Mouse (Mus musculus): ENCODE measurements at regions not wholly inside any gene's neighbourhood (a gene's known extent, or its start where the extent isn't known, plus 50 kb on each side); places are given as distances from the start of the nearest gene placed in this dataset.

DNA sequence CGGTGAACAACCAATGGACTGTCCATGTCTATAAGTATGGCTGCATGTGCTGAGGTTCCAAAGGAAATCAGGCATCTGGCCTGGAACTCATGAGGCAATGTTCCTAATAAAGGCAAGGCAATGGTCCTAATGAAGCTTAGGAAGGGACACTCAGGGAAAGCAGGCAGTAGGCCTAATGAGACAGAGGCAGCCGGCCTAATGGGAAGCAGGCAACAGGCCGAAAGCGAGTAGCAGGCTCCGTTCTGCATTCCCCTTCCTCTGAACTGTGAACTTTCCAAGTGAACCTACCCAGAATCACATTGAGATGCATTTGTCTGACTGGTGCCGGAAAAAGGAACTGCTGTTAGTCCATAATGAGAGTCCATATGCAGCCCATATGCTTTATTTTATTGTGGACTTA is 923.7 kb downstream of the Adgrl2 start:
- Histone ChIP-seq H3K27me3 (ENCODE audit: control insufficient read depth, insufficient read depth, low read length, poor library complexity, severe bottlenecking) (no peaks in the 10 kb centered on the region), H3K36me3 (ENCODE audit: control insufficient read depth, insufficient read depth, low read length, poor library complexity, severe bottlenecking) (no peaks in the 10 kb centered on the region)
- DNase-seq (ENCODE audit: low read depth, low spot score): no peak

DNA sequence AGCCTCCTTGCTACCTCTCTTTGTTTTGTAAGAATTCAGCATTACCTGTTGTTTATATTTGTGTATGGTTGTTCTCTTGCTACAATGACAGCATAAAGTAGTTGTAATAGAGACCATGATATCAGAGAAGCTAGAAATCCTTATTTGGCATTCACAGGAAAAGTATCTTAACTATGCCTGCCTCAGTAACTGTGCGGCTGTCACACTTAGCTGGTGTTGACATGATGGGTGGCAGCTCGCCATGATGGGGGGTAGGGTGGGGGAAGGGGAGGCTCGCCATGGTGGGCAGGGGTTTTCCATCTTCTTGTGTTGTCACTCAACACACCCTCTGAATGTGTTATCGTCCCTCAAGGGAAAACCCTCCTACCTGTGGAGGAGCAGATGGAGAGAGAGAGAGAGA is 934.3 kb downstream of the Adgrl2 start:
- Histone ChIP-seq H3K27me3 (ENCODE audit: control insufficient read depth, insufficient read depth, low read length, poor library complexity, severe bottlenecking) (no peaks in the 10 kb centered on the region), H3K36me3 (ENCODE audit: control insufficient read depth, insufficient read depth, low read length, poor library complexity, severe bottlenecking) (no peaks in the 10 kb centered on the region)
- no peak for DNase-seq (ENCODE audit: low read depth, low spot score)

DNA sequence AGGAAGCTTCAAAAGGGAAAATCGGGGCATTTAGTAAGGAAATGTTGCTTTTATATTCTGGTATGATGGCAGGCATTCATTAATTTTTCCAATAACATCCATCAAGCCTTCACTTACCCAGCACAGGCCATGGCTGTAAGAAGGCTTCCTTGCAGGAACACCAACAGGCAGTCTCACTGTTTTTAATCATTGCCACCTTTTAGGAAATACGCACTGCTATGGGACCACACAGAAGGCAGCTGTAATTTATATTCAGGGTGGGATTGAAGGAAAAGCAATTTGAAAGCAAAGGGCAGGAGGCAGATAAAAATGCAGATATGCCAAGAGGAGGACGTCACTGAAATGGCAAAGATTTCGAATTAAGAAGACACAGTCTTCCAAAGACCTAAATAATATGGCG is 937.8 kb downstream of the Adgrl2 start:
- H3K27me3 ChIP-seq (ENCODE audit: control insufficient read depth, insufficient read depth, low read length, poor library complexity, severe bottlenecking): no peaks in the 10 kb centered on the region
- H3K36me3 ChIP-seq (ENCODE audit: control insufficient read depth, insufficient read depth, low read length, poor library complexity, severe bottlenecking): no peaks in the 10 kb centered on the region

DNA sequence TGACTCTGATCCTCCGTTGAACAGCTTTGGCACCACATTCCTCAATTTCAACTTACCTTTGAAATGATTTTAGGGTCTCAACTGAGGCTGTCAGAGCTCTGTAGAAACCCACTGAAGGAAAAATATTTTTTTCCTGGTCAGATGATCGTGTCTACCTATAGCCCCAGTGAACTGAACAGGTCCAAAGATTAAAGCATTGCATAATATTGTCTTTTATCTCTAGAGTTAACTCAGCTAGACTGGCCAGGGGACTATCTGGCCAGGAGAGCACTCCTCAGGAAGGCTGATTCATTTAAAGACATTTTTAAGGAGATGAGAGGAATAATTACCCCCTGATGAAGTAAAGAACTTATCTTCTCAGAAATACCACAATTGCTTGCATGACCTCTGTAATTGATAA is 942.1 kb downstream of the Adgrl2 start:
- DNase-seq (ENCODE audit: low read depth, low spot score): no peak
- no peaks in the 10 kb centered on the region for H3K36me3 ChIP-seq (ENCODE audit: control insufficient read depth, insufficient read depth, low read length, poor library complexity, severe bottlenecking)
- H3K27me3 ChIP-seq (ENCODE audit: control insufficient read depth, insufficient read depth, low read length, poor library complexity, severe bottlenecking): no peaks in the 10 kb centered on the region

More for the DNA sequence above, 937.8 kb downstream of the Adgrl2 start:
- no peak for DNase-seq (ENCODE audit: low read depth, low spot score)

DNA sequence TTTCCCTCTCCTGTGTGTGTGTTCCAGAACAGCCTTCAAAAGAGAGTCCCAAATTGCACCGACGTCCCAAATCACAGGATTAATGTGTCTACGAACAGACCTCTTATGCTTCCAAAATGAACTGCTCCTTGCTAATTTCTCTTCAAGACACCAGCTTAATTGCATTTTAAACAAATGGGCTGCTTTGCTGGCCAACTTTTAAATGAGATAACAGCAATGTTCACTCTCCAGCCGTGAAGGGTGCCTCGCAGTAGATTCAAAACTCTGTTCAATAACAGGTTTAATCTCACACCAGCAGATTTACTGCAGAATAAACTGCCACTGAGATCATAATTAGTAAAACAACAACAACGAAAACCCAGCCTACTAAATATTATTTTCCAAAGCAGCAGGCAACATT is 957.8 kb downstream of the Adgrl2 start:
- Histone ChIP-seq H3K36me3 (ENCODE audit: control insufficient read depth, insufficient read depth, low read length, poor library complexity, severe bottlenecking) (no peaks in the 10 kb centered on the region), H3K27me3 (ENCODE audit: control insufficient read depth, insufficient read depth, low read length, poor library complexity, severe bottlenecking) (no peaks in the 10 kb centered on the region)
- no peak for DNase-seq (ENCODE audit: low read depth, low spot score)

DNA sequence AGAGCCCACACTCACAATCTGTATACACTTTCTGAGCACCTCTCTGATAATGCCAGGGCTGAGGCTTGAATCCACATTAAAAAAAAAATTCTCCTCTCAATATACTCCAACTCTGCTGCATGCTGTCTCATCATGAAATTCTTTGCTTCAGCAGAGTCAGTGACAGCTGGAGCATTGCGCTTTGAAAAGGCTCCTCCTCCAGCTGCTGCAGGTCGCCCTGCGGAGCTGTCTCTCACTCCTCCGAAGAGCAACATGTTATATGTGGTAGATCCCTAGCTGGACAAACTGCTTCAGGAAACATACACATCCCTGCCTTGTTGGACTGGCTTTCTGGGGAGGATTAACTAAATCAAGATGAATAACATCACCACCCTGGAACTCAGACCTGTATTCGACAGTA is 984.5 kb downstream of the Adgrl2 start:
- no peak for DNase-seq (ENCODE audit: low read depth, low spot score)
- H3K36me3 ChIP-seq (ENCODE audit: control insufficient read depth, insufficient read depth, low read length, poor library complexity, severe bottlenecking): no peaks in the 10 kb centered on the region
- no peaks in the 10 kb centered on the region for H3K27me3 ChIP-seq (ENCODE audit: control insufficient read depth, insufficient read depth, low read length, poor library complexity, severe bottlenecking)

DNA sequence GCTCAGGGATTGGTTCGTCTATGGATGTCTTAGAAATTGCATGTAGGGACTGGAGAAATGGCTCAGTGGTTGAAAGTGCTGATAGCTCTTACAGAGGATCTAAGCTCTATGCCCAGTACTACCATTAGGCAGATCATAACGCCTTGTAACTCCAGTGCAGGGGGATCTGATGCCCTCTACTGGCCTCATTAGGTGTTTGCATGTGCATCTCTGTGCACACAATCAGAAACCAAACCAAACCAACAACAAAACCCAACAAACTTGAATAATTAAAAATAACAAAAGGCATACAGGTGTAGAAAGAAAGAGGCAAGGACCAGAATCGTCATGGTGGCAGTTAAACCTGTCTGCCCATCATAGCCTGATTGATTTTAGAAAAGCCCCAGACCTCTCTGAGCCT is 986.3 kb downstream of the Adgrl2 start:
- Histone ChIP-seq H3K36me3 (ENCODE audit: control insufficient read depth, insufficient read depth, low read length, poor library complexity, severe bottlenecking) (no peaks in the 10 kb centered on the region), H3K27me3 (ENCODE audit: control insufficient read depth, insufficient read depth, low read length, poor library complexity, severe bottlenecking) (no peaks in the 10 kb centered on the region)
- DNase-seq (ENCODE audit: low read depth, low spot score): no peak

DNA sequence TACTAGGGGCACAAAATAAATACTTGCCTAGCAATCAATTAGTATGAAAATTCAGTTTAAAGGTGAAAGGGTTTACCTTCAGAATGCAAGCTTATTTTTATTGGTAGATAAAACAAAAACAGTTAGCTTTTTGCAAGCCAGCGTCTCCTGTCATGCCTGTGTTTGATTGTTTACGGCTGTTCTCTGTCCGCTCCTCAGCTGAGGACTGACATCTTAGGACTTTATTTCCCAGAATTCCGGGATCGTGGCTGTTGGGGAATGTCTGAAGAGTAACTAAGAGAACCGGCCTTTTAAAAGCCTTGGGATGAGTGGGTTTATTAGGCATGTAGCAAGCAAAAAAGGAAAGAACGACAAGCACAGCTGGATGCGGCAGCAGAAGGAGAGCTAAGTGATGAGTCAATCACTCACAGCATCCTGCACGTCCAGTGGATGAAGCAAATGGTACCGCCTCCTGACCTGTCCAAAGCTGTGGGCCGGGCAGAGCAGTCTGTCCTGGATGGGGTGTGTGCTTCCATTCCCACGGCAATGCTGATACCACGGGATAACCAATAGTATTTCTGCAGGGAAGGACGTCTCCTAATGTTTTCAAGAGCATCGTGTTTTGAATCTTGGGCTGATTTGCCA is 990.9 kb downstream of the Adgrl2 start:
- Histone ChIP-seq H3K27me3 (ENCODE audit: control insufficient read depth, insufficient read depth, low read length, poor library complexity, severe bottlenecking) (no peaks in the 10 kb centered on the region), H3K36me3 (ENCODE audit: control insufficient read depth, insufficient read depth, low read length, poor library complexity, severe bottlenecking) (no peaks in the 10 kb centered on the region)
- no peak for DNase-seq (ENCODE audit: low read depth, low spot score)

DNA sequence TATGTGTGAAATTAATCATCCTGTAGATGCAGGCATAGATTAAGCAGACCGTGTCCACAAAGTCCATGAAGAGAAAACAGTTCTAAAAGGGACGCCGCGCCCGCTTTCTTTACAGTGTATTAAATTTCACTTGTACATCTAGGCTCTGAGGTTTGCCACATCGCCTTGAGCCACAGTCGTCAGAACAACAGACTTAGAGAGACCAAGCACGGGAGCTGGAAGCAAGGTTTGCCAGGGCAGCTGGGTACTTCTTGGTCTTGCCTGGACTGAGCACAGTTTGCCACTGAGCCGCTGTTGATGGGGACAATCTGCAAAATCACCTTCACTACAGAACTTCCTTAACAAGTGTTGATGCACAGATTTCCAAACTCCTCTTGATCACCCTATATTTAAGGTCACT is 998.6 kb downstream of the Adgrl2 start:
- no peaks in the 10 kb centered on the region for H3K27me3 ChIP-seq (ENCODE audit: control insufficient read depth, insufficient read depth, low read length, poor library complexity, severe bottlenecking)
- DNase-seq (ENCODE audit: low read depth, low spot score): no peak
- H3K36me3 ChIP-seq (ENCODE audit: control insufficient read depth, insufficient read depth, low read length, poor library complexity, severe bottlenecking): no peaks in the 10 kb centered on the region

DNA sequence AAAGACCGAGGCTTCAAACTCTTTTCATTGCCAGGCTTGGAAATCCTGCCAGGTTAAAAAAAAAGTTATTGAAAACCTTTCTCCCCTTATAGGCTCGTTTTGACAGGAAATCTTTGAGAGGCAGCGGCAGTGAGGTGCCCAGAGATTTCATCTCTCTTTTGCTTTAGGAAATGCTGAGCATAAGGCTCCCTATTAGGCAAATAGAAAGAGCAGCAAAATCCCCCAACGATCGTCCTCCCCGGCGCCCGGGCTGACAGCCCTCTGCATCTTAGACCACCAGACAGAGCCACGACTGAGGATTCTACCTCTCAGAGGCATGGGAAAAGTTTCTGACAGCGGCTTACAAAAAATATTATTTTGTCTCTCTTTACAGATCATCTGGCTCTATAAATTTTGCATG is 999.5 kb downstream of the Adgrl2 start:
- H3K27me3 ChIP-seq (ENCODE audit: control insufficient read depth, insufficient read depth, low read length, poor library complexity, severe bottlenecking): no peaks in the 10 kb centered on the region
- no peaks in the 10 kb centered on the region for H3K36me3 ChIP-seq (ENCODE audit: control insufficient read depth, insufficient read depth, low read length, poor library complexity, severe bottlenecking)
- DNase-seq (ENCODE audit: low read depth, low spot score): no peak

DNA sequence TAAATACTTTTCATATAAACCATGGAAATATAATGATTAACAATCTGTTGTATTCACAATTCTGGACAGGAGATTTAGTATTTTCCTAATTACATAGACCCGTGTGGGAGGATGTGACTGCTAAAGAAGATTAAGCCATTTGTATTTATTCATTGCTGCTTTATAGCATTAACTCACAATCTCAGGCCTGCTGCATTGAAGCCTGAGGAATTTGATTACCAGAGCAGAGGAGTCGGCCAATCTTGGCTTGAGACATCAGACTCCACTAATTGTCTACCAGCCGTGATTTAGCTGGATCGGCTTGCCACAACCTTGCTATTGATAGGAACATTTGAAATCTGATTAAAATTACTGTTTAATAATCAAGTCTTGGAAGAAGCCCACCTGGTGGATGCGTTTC is 1007.5 kb downstream of the Adgrl2 start:
- no peaks in the 10 kb centered on the region for H3K36me3 ChIP-seq (ENCODE audit: control insufficient read depth, insufficient read depth, low read length, poor library complexity, severe bottlenecking)
- H3K27me3 ChIP-seq (ENCODE audit: control insufficient read depth, insufficient read depth, low read length, poor library complexity, severe bottlenecking): no peaks in the 10 kb centered on the region
- DNase-seq (ENCODE audit: low read depth, low spot score): no peak

DNA sequence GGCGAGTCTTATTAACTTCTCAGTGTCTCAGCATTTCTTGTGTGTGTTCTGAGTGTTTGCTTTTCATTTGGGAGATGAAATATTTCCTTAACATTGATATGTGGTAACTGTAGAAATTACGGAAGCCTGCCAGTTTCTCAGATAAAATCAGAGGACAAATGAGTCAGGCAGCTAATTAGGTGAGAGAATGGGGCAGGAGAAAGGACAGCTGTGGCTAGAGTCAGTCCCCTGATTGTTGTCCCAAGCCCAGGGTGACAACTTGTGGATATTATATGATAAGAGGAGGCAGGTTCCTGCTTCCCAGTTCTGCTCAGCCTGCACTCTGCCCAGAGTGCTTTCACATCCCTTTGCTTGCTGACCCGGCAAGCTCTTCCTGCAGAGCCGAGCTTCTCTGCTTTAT is 1008.7 kb downstream of the Adgrl2 start:
- H3K36me3 ChIP-seq (ENCODE audit: control insufficient read depth, insufficient read depth, low read length, poor library complexity, severe bottlenecking): no peaks in the 10 kb centered on the region
- no peak for DNase-seq (ENCODE audit: low read depth, low spot score)
- no peaks in the 10 kb centered on the region for H3K27me3 ChIP-seq (ENCODE audit: control insufficient read depth, insufficient read depth, low read length, poor library complexity, severe bottlenecking)

DNA sequence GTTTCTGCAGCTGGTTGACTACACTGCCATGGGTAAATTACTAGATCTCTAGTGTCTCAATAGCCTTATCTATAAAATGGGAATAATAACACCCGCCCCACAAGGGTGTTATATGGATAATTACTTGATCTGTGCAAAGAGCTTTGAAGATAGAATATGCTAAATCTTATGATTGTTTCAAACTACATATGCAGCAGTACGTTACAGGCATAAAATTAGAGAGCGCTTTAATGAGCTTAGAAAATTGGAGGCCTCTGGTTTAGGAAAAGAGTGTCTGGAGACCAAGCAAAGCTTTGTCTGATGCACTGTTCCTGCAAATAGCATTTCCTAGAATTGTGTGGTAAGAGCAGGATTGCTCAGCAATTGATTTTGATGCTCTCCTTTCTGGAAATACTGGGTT is 1013.8 kb downstream of the Adgrl2 start:
- no peak for DNase-seq (ENCODE audit: low read depth, low spot score)
- H3K36me3 ChIP-seq (ENCODE audit: control insufficient read depth, insufficient read depth, low read length, poor library complexity, severe bottlenecking): no peaks in the 10 kb centered on the region
- H3K27me3 ChIP-seq (ENCODE audit: control insufficient read depth, insufficient read depth, low read length, poor library complexity, severe bottlenecking): no peaks in the 10 kb centered on the region; the same call in 1 of the 2 replicates

DNA sequence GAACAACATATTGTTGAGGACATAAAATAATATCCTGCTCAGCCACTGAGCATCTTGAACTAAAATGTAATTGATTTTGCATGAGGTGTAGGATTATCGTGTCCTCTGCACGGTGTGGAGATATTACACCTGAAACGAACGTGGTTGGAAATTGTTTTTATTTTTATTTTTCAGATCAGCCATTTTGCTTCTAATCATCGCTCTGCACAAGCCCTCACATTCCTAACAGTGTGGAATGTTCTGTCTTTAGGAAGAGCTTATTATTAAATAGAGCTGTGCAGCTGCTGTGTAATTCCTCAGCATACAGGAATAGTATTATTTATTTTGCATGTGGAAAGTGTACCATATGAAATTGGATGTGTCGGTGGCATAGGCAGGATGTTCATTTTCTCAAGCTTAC is 1014.3 kb downstream of the Adgrl2 start:
- no peaks in the 10 kb centered on the region; the same call in 1 of the 2 replicates for H3K27me3 ChIP-seq (ENCODE audit: control insufficient read depth, insufficient read depth, low read length, poor library complexity, severe bottlenecking)
- H3K36me3 ChIP-seq (ENCODE audit: control insufficient read depth, insufficient read depth, low read length, poor library complexity, severe bottlenecking): no peaks in the 10 kb centered on the region
- DNase-seq (ENCODE audit: low read depth, low spot score): no peak

DNA sequence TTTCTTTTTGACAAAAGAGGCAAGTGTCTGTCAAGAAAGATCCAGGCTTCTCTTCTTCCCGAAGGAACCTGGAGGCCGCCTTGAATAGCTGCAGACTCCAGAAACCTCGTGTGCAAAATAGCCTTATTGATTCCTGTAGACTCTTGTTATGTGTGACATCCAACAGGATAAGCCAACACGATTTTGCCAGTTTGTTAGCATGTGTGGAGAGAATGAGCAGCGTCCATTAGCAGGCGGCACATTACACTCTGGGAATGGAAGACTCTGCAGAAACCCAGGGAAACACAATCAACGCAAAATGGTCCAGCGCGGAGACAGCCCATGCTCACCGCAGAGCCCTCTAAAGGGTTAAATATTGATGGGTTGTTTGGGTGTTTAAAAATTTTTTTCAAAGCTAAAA is 1014.9 kb downstream of the Adgrl2 start:
- Histone ChIP-seq H3K27me3 (ENCODE audit: control insufficient read depth, insufficient read depth, low read length, poor library complexity, severe bottlenecking) (no peaks in the 10 kb centered on the region; the same call in 1 of the 2 replicates), H3K36me3 (ENCODE audit: control insufficient read depth, insufficient read depth, low read length, poor library complexity, severe bottlenecking) (no peaks in the 10 kb centered on the region)
- DNase-seq (ENCODE audit: low read depth, low spot score): no peak

DNA sequence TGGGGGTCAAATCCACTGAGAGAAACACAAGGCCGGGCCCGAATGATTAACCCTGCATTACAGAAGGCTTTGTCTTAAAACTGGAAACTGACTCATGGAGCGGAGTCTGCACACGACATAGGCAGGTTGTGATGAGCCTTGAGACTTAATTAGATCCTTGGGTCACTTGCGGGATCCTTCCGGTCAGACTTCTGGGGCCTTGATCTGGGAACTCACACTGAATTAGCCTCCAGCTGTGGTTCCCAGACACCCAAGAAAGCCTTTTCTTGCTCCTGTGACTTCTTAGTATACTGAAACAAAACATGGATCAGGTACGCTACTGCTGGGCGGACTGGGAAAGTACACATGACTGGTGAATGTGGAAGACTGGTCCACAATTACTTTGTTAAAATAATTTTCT is 1015.8 kb downstream of the Adgrl2 start:
- no peak for DNase-seq (ENCODE audit: low read depth, low spot score)
- Histone ChIP-seq H3K27me3 (ENCODE audit: control insufficient read depth, insufficient read depth, low read length, poor library complexity, severe bottlenecking) (no peaks in the 10 kb centered on the region; the same call in 1 of the 2 replicates), H3K36me3 (ENCODE audit: control insufficient read depth, insufficient read depth, low read length, poor library complexity, severe bottlenecking) (no peaks in the 10 kb centered on the region)
